Mouse (Mus musculus): ENCODE measurements around the gene Naxe. TPM values are rescaled to one million over a fixed set of nuclear protein-coding genes. Genes with fewer than 3 reads are reported as not detected.

The Naxe gene
- 23.4 TPM for total RNA-seq (2023)

GRCm38 (mm10) chr3:88057902-88058696 is at the start of gene Naxe:
Naxe (minus strand) TSS chr3:88058495.

GRCm38 (mm10) chr3:88081345-88082223 is 23.3 kb upstream of the Naxe start, which contains the start of gene Iqgap3:
Iqgap3 (plus strand) TSS chr3:88081971.

GRCm38 (mm10) chr3:88078204-88078603 is 19.9 kb upstream of the Naxe start, which contains the start of gene Ttc24:
Ttc24 (minus strand) TSS chr3:88078304.

GRCm38 (mm10) chr3:88042661-88043421 is 15.5 kb downstream of the Naxe start, which contains the start of gene Gpatch4:
Gpatch4 (plus strand) TSS chr3:88043108.

GRCm38 (mm10) chr3:88027434-88028186 is 30.7 kb downstream of the Naxe start, which contains the start of gene Hapln2:
Hapln2 (minus strand) TSS chr3:88027583.

Other genes starting within 250 kb of the Naxe start
- 23.8 TPM for gene Pear1, start 234.2 kb downstream of the Naxe start, total RNA-seq (2023)
- gene Sh2d2a, start 211.7 kb downstream of the Naxe start, total RNA-seq (2023) = 400 TPM
- 64.7 TPM for gene Prcc, start 172.9 kb downstream of the Naxe start, total RNA-seq (2023)
- 75.2 TPM for gene Hdgf, start 152.2 kb downstream of the Naxe start, total RNA-seq (2023)
- gene Mrpl24, start 139.0 kb downstream of the Naxe start, total RNA-seq (2023) = 142 TPM
- 65.7 TPM for gene Isg20l2, start 128.2 kb downstream of the Naxe start, total RNA-seq (2023)
- 28.8 TPM for gene Rrnad1, start 127.8 kb downstream of the Naxe start, total RNA-seq (2023)
- not detected for gene Crabp2, start 109.8 kb downstream of the Naxe start, total RNA-seq (2023)
- 0.59 TPM for gene Nes, start 87.4 kb downstream of the Naxe start, total RNA-seq (2023)
- not detected for gene Bcan, start 58.3 kb downstream of the Naxe start, total RNA-seq (2023)
- gene Hapln2, start 30.9 kb downstream of the Naxe start, total RNA-seq (2023) = not detected
- 19.1 TPM for gene Gpatch4, start 15.4 kb downstream of the Naxe start, total RNA-seq (2023)
- not detected for gene Ttc24, start 19.8 kb upstream of the Naxe start, total RNA-seq (2023)
- 0.44 TPM for gene Iqgap3, start 23.5 kb upstream of the Naxe start, total RNA-seq (2023)
- 452 TPM for gene Mef2d, start 83.9 kb upstream of the Naxe start, total RNA-seq (2023)
- not detected for gene Rhbg, start 196.2 kb upstream of the Naxe start, total RNA-seq (2023)
- not detected for gene Gm38392, start 228.7 kb upstream of the Naxe start, total RNA-seq (2023)
- gene Tsacc, start 238.5 kb upstream of the Naxe start, total RNA-seq (2023) = 5.1 TPM
- gene Cct3, start 238.6 kb upstream of the Naxe start, total RNA-seq (2023) = 177 TPM